Mouse (Mus musculus): ENCODE data around the gene Tiam2.

- TF ChIP-seq POLR2A (IDR thresholded peaks at IDR 0.05; ENCODE audit: low read depth, low read length) (no peak), EP300 (IDR thresholded peaks at IDR 0.05; ENCODE audit: low read length) (no peak), ZKSCAN1 (IDR thresholded peaks at IDR 0.05; ENCODE audit: borderline replicate concordance, low read depth, low read length) (no peak), JUND (conservative IDR thresholded peaks at IDR 0.05; ENCODE audit: low read depth, low read length) (no peak), USF2 (conservative IDR thresholded peaks at IDR 0.05; ENCODE audit: low read depth, low read length) (no peak), CHD2 (IDR thresholded peaks at IDR 0.05; ENCODE audit: low read length) (no peak), CTCF (conservative IDR thresholded peaks at IDR 0.05 in 1 of 2, IDR thresholded peaks at IDR 0.05 in 1 of 2; ENCODE audit: low read depth in 2 of 2, low read length in 2 of 2) (no peak)
These were observed 25.3 kb downstream of the Tiam2 start for GRCm38 (mm10) chr17:3351668-3352067.
